Mouse (Mus musculus) liver, adult 2 months (tissue): Measurements from ENCODE around the gene 4931428L18Rik.

Experiments
- CTCF ChIP-seq: fragments of 200-500 bp; IDR thresholded peaks from 2 replicates; pipeline ENCODE4 v1.5.1; 2011; ENCODE audit warnings: low read depth, low read length, control low read depth
- POLR2A ChIP-seq: fragments of 200-500 bp; IDR thresholded peaks from 2 replicates; pipeline ENCODE4 v1.6.1; 2011; ENCODE audit warnings: low read length, control low read depth; ENCODE audit not compliant: insufficient read depth; ENCODE audit errors: extremely low read depth

DNA sequence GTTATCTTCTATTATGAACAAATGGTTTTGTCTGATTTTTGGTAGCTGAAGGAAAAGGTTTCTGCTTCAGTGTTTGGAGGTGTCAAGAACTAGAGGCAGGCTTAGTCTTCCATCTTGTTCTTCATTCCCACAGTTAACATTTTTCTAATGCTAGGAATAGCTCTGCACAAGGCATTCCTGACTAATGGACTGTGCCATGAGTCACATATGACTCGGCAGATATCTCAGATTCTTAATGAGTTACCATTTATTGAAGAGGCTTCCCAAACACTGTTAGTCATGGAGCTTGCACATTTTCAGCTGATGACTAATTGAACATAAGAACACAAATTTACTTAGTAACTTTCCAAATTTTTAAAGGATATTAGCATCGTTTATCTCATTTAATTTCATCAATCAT, 65.6 kb downstream of the 4931428L18Rik start:
- TF ChIP-seq POLR2A (no peak), CTCF (no peak)
